Mouse (Mus musculus): ENCODE data around the gene Zfp451. TPM values are rescaled to one million over a fixed set of nuclear protein-coding genes. Genes with fewer than 3 reads are reported as not detected.
"Not testable (repeated sequence)": the region's sequence is repeated elsewhere in the genome, so short reads cannot be mapped to it uniquely, and the experiment has no call there.

Gene Zfp451
- polyA plus RNA-seq, 1 experiment = 5.0 TPM

DNA sequence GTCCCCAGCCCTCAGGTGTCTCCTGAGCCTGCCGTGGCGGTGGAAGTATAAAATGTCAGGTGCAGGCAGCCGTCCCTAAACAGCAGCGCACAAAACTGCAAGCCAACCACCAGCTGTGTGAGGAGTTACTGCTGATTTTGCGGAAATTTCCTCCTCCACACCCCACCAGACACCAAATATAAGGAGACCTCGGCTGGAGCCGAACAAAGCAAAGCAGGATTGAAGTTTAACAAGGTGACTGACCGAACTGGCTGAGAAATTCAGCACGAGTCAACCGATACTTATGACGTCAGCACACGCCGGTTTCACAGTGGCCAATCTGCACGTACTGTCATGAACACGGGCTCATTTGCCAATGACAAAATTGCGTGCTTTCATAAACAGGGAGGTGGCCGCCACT is 60.3 kb downstream of the Zfp451 start:
- 37% methylated on average over 17 of the region's 17 CpGs for WGBS
- no peaks in the 10 kb centered on the region for H3K27me3 ChIP-seq (replicated peaks; ENCODE audit: control insufficient read depth, insufficient read depth, low read length)
- no peaks in the 10 kb centered on the region for H3K36me3 ChIP-seq (ENCODE audit: control insufficient read depth, insufficient read depth, low read length)
- TF ChIP-seq CTCF (conservative IDR thresholded peaks at IDR 0.05; ENCODE audit: insufficient read depth, insufficient read length, low read depth, low read length) (no peak), POLR2A (IDR thresholded peaks at IDR 0.05; ENCODE audit: low read depth, low read length) (no peak)
- DNase-seq = peak; percentile 74
- peaks cover 24% of the 10 kb centered on the region; the same call in 1 of the 2 replicates for H3K4me1 ChIP-seq (ENCODE audit: control insufficient read depth, insufficient read depth, low read length)
- peak overlapping the region; percentile 0; the same call in 1 of the 2 replicates for H3K4me3 ChIP-seq (ENCODE audit: insufficient read depth, low read depth, low read length)
- peak overlapping the region; percentile 61; the same call in 1 of the 2 replicates for H3K27ac ChIP-seq (ENCODE audit: insufficient read depth, low read depth, low read length)

DNA sequence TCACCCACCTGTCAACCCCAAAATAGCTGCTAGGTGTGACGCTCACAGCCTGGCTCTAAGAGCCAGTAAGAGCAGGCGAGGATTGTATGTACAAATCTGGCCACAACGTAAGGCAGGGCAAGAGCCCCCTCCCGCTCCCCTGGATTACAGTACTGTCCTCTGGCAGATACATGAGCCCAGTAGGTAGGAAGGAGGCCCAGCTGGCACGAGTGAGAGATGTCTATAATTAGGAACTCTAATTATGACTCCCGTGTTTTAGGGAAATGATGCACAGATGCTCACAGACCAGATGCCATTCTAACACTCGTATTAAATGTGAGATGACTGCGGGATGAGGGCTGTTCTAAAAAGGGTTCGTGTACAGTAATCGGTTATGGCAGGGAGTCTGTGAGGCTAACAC is 63.1 kb downstream of the Zfp451 start:
- Histone ChIP-seq H3K4me3 (ENCODE audit: insufficient read depth, low read depth, low read length) (no peak overlapping the region), H3K4me1 (ENCODE audit: control insufficient read depth, insufficient read depth, low read length) (peaks cover 18% of the 10 kb centered on the region; the same call in 1 of the 2 replicates), H3K27ac (ENCODE audit: insufficient read depth, low read depth, low read length) (no peak overlapping the region), H3K27me3 (replicated peaks; ENCODE audit: control insufficient read depth, insufficient read depth, low read length) (no peaks in the 10 kb centered on the region), H3K36me3 (ENCODE audit: control insufficient read depth, insufficient read depth, low read length) (no peaks in the 10 kb centered on the region)
- no peak for TF ChIP-seq CTCF (conservative IDR thresholded peaks at IDR 0.05; ENCODE audit: insufficient read depth, insufficient read length, low read depth, low read length)
- no peak for TF ChIP-seq POLR2A (IDR thresholded peaks at IDR 0.05; ENCODE audit: low read depth, low read length)
- WGBS = 88% methylated on average over 10 of the region's 10 CpGs
- no peak for DNase-seq

DNA sequence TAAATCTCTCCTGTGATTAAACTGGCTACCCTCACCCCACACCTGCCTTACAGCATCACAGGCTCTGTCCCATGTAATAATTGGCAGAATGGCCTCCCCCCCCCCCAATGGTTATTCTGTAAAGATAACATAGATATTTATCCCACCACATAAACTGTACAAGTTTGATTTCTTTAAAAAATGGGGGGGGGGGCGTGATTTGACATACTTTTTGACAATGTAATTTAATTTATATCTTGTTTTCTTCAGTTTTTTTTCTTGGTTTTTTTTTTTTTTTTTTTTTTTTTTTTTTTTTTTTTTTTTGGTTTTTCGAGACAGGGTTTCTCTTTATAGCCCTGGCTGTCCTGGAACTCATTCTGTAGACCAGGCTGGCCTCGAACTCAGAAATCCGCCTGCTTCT is 64.7 kb downstream of the Zfp451 start:
- peaks cover 12% of the 10 kb centered on the region; the same call in 1 of the 2 replicates for H3K4me1 ChIP-seq (ENCODE audit: control insufficient read depth, insufficient read depth, low read length)
- H3K27ac ChIP-seq (ENCODE audit: insufficient read depth, low read depth, low read length); H3K27me3 ChIP-seq (replicated peaks; ENCODE audit: control insufficient read depth, insufficient read depth, low read length); H3K36me3 ChIP-seq (ENCODE audit: control insufficient read depth, insufficient read depth, low read length); DNase-seq; H3K4me3 ChIP-seq (ENCODE audit: insufficient read depth, low read depth, low read length): not testable (repeated sequence)
- WGBS = 89% methylated on average over 3 of the region's 4 CpGs

DNA sequence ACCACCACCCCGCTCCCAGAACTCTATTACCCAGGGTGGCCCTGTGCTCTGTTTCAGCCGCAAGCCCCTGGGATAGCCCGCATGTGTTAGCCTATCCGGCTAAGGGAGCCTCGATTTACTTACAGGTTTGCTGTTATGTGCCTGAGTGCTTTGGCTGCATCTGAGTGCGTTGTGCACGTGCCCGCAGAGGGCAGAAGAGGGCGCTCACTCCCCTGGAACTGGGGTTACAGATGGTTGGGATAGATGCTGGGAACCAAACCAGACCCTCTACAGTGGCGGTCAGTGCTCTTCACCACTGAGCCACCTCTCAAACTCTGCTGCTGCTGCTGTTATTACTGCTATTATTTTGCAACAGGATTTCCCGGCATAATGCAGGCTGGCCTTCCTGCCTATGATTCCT is 65.3 kb downstream of the Zfp451 start:
- TF ChIP-seq POLR2A (IDR thresholded peaks at IDR 0.05; ENCODE audit: low read depth, low read length) = no peak
- no peak for TF ChIP-seq CTCF (conservative IDR thresholded peaks at IDR 0.05; ENCODE audit: insufficient read depth, insufficient read length, low read depth, low read length)
- 96% methylated on average over 11 of the region's 11 CpGs for WGBS
- Histone ChIP-seq H3K4me1 (ENCODE audit: control insufficient read depth, insufficient read depth, low read length) (peaks cover 7% of the 10 kb centered on the region; the same call in 1 of the 2 replicates), H3K27ac (ENCODE audit: insufficient read depth, low read depth, low read length) (no peak overlapping the region), H3K36me3 (ENCODE audit: control insufficient read depth, insufficient read depth, low read length) (no peaks in the 10 kb centered on the region), H3K4me3 (ENCODE audit: insufficient read depth, low read depth, low read length) (no peak overlapping the region), H3K27me3 (replicated peaks; ENCODE audit: control insufficient read depth, insufficient read depth, low read length) (no peaks in the 10 kb centered on the region)
- no peak for DNase-seq

DNA sequence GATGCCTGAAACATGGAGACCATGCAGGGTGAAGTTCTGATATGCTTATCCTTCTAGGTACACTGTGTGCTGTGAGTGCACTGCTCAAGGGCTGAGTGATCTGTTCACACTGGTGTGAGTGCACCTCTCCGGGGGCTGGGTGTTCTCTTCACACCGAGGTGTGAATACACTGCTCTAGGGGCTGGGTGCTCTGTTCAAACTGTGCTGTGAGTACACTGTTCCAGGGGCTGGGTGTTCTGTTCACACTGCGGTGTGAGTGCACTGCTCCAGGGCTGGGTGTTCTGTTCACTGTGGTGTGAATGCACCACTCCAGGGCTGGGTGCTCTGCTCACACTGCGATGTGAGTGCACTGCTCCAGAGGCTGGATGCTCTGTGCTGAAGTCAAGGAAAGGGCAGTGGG is 68.5 kb downstream of the Zfp451 start:
- TF ChIP-seq CTCF (conservative IDR thresholded peaks at IDR 0.05; ENCODE audit: insufficient read depth, insufficient read length, low read depth, low read length) (no peak), POLR2A (IDR thresholded peaks at IDR 0.05; ENCODE audit: low read depth, low read length) (no peak)
- Histone ChIP-seq H3K4me3 (ENCODE audit: insufficient read depth, low read depth, low read length) (no peak overlapping the region), H3K27ac (ENCODE audit: insufficient read depth, low read depth, low read length) (no peak overlapping the region), H3K36me3 (ENCODE audit: control insufficient read depth, insufficient read depth, low read length) (no peaks in the 10 kb centered on the region), H3K4me1 (ENCODE audit: control insufficient read depth, insufficient read depth, low read length) (no peaks in the 10 kb centered on the region), H3K27me3 (replicated peaks; ENCODE audit: control insufficient read depth, insufficient read depth, low read length) (no peaks in the 10 kb centered on the region)
- WGBS = 82% methylated on average over 4 of the region's 4 CpGs
- DNase-seq = no peak

DNA sequence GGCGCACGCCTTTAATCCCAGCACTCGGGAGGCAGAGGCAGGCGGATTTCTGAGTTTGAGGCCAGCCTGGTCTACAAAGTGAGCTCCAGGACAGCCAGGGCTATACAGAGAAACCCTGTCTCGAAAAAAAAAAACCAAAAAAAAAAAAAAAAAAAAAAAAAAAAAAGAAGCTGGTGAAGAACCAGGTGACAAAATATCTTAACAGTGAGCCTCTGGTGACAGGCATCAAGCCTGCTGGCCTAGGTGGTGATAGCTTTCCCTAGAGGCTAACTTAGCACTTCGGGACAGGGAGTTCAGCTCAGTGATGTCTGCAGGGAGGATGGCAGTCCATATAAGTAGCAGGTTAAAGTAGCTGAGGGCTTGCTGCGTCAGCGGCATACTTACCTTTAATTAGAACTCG is 69.6 kb downstream of the Zfp451 start:
- WGBS = 97% methylated on average over 9 of the region's 9 CpGs
- H3K4me1 ChIP-seq (ENCODE audit: control insufficient read depth, insufficient read depth, low read length); H3K27ac ChIP-seq (ENCODE audit: insufficient read depth, low read depth, low read length); DNase-seq; H3K36me3 ChIP-seq (ENCODE audit: control insufficient read depth, insufficient read depth, low read length); H3K4me3 ChIP-seq (ENCODE audit: insufficient read depth, low read depth, low read length); H3K27me3 ChIP-seq (replicated peaks; ENCODE audit: control insufficient read depth, insufficient read depth, low read length): not testable (repeated sequence)

DNA sequence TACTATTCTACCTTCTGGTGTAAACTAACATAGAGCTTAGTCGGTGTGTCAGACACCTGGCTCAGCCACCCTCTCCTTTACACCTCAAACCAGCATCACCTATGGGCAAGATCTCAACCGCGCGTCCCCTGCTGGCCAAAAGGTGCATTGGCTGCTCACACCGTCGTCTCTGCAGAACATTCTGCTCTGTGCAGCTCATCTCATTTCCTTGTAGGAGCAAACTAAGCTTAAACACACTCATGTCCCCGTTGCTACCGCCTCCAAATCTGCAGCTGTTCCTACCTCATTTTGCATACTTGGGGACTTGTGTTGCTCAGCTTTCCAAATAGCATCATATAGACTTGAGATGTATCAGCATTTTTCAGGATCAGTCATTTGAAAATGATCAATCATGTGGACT is 71.5 kb downstream of the Zfp451 start:
- DNase-seq = peak; percentile 41
- 28% methylated on average over 8 of the region's 8 CpGs for WGBS
- Histone ChIP-seq H3K27ac (ENCODE audit: insufficient read depth, low read depth, low read length) (no peak overlapping the region), H3K4me1 (ENCODE audit: control insufficient read depth, insufficient read depth, low read length) (no peaks in the 10 kb centered on the region), H3K36me3 (ENCODE audit: control insufficient read depth, insufficient read depth, low read length) (no peaks in the 10 kb centered on the region), H3K4me3 (ENCODE audit: insufficient read depth, low read depth, low read length) (no peak overlapping the region), H3K27me3 (replicated peaks; ENCODE audit: control insufficient read depth, insufficient read depth, low read length) (no peaks in the 10 kb centered on the region)
- TF ChIP-seq CTCF (conservative IDR thresholded peaks at IDR 0.05; ENCODE audit: insufficient read depth, insufficient read length, low read depth, low read length) (peak; percentile 87), POLR2A (IDR thresholded peaks at IDR 0.05; ENCODE audit: low read depth, low read length) (no peak)

DNA sequence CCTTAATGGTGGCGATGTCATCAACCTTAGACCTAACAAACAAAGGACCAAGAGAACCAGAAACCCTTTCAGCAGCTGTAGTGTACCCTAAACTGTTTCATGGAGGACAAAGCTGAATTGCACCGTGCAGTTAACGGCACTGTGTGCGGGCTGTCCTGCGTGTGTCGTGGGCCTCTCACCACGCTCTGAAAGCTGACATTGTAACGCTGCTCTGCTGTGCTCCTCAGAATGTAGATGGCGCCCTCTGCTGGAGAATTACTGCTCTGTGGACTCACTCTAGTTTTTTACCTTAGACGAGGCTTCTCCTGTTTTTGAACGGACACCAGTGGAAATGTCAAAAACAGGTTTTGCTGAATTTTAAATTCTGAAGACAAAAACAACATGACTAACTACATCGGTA is 75.1 kb downstream of the Zfp451 start:
- no peaks in the 10 kb centered on the region for H3K27me3 ChIP-seq (replicated peaks; ENCODE audit: control insufficient read depth, insufficient read depth, low read length)
- 23% methylated on average over 12 of the region's 12 CpGs for WGBS
- DNase-seq = peak; percentile 83
- 0 out of 2 replicates have a peak, but pooled peaks cover 8% of the 10 kb centered on the region for H3K4me1 ChIP-seq (ENCODE audit: control insufficient read depth, insufficient read depth, low read length)
- H3K27ac ChIP-seq (ENCODE audit: insufficient read depth, low read depth, low read length) = no peak overlapping the region
- no peak overlapping the region for H3K4me3 ChIP-seq (ENCODE audit: insufficient read depth, low read depth, low read length)
- H3K36me3 ChIP-seq (ENCODE audit: control insufficient read depth, insufficient read depth, low read length) = no peaks in the 10 kb centered on the region
- TF ChIP-seq CTCF (conservative IDR thresholded peaks at IDR 0.05; ENCODE audit: insufficient read depth, insufficient read length, low read depth, low read length) (peak; percentile 92), POLR2A (IDR thresholded peaks at IDR 0.05; ENCODE audit: low read depth, low read length) (no peak)
